Comparison of ENCODE assay signal across 15 mouse cellular contexts in genomic region chr6:116407216-116407615, GRCm38 (mm10). TPM values are rescaled to one million over a fixed set of nuclear protein-coding genes. Genes with fewer than 3 reads are reported as not detected.
A peak's percentile ranks its signal among the peaks of the same experiment; 100 is the strongest.
DNase-seq lines count a peak whose midpoint lies in the region.
"Had no signal": no experiment of that assay in that cellular context is flagged by ENCODE, and none has a peak within 500 bp of the region (broad histone marks: within the 10 kb centered on the region; RNA-seq: fewer than 3 reads in every experiment).

No protein-coding gene starts in this region.

- intact Hi-C loops in left cerebral cortex, postnatal 14 days (cut with DNase I) = no loop called here

- DNase-seq in adrenal gland, adult (ENCODE audit: inconsistent age in 2 of 2, low spot score in 1 of 2) = peak; percentile 27 to 82
- no peak for DNase-seq in adrenal gland, postnatal 25 days
- peak; percentile 24 for DNase-seq in adrenal gland, adult 8-10 months
- no peak for DNase-seq in adrenal gland, postnatal 14 days
- DNase-seq in adipocyte (ENCODE audit: low spot score) = peak; percentile 13
- no peak for DNase-seq in left cerebral cortex, postnatal 14 days (ENCODE audit: low spot score in 2 of 2)
- DNase-seq: B cell, adult 2 months; cerebellum, adult 11 months; cerebellum, adult 18-20 months; cerebellum, adult 8-10 months; cerebellum, adult 9-11 months; cerebellum, postnatal 14 days; cerebellum, postnatal 36 days; embryo, embryonic 11 days had no signal

RNA-seq across cellular contexts. Expression of gene Alox5, which starts 53.8 kb away (rescaled TPM):
- 0.97 and 1.5 TPM in 2 replicates for total RNA-seq in adrenal gland, postnatal 25 days (2021)
- total RNA-seq in adrenal gland, adult 8-10 months (2022) = 1 to 10 TPM; 1.7 to 4.4 (median 1.9) TPM
- 1.5 and 2.7 TPM in 2 replicates for total RNA-seq in adrenal gland, postnatal 14 days (2021)
- 1 to 10 TPM; 1.3 to 3.0 TPM for total RNA-seq in left cerebral cortex, postnatal 14 days (2021)
- total RNA-seq: CH12.LX had no signal

Comparison
In these comparisons a context has a peak if more than half of its experiments do, and no peak if none do; other contexts are left out.
1. DNase-seq: peak in adrenal gland, adult (2 of 2), adrenal gland, adult 8-10 months (single experiment) and adipocyte (single experiment); none in adrenal gland, postnatal 25 days (single experiment), adrenal gland, postnatal 14 days (single experiment) and left cerebral cortex, postnatal 14 days (0 of 2).